Mouse (Mus musculus): ENCODE measurements around the gene Tmem167. TPM values are rescaled to one million over a fixed set of nuclear protein-coding genes. Genes with fewer than 3 reads are reported as not detected.

Gene Tmem167
- polyA plus RNA-seq, 1 experiment from 2014 or later = 42.7 TPM

- H3K36me3 ChIP-seq (ENCODE audit: control insufficient read depth, insufficient read depth, low read length) = no peaks in the 10 kb centered on the region
- WGBS = 24% methylated on average over 2 of the region's 2 CpGs
- no peak overlapping the region for H3K27ac ChIP-seq (ENCODE audit: low read length)
- no peak overlapping the region for H3K9ac ChIP-seq (ENCODE audit: low read depth, low read length)
- H3K4me3 ChIP-seq (ENCODE audit: low read depth, low read length) = no peak overlapping the region
- H3K27me3 ChIP-seq (ENCODE audit: control insufficient read depth, insufficient read depth, low read depth, low read length) = no peaks in the 10 kb centered on the region
- no peak for ATAC-seq
- no peaks in the 10 kb centered on the region for H3K4me1 ChIP-seq (ENCODE audit: control insufficient read depth, insufficient read depth, low read length)
- H3K4me2 ChIP-seq (ENCODE audit: low read length) = no peak overlapping the region
- H3K9me3 ChIP-seq (replicated peaks; ENCODE audit: control insufficient read depth, low read length, poor library complexity, severe bottlenecking) = no peaks in the 10 kb centered on the region
Measured at GRCm38 (mm10) chr13:90170782-90171179, 81.9 kb downstream of the Tmem167 start.

GRCm38 (mm10) chr13:90171390-90171789, 82.5 kb downstream of the Tmem167 start:
- no peaks in the 10 kb centered on the region for H3K9me3 ChIP-seq (replicated peaks; ENCODE audit: control insufficient read depth, low read length, poor library complexity, severe bottlenecking)
- no peak for ATAC-seq
- no peak overlapping the region for H3K27ac ChIP-seq (ENCODE audit: low read length)

GRCm38 (mm10) chr13:90175662-90176061, 86.7 kb downstream of the Tmem167 start:
- Histone ChIP-seq H3K36me3 (ENCODE audit: control insufficient read depth, insufficient read depth, low read length) (no peaks in the 10 kb centered on the region), H3K4me1 (ENCODE audit: control insufficient read depth, insufficient read depth, low read length) (no peaks in the 10 kb centered on the region), H3K4me2 (ENCODE audit: low read length) (no peak overlapping the region), H3K27ac (ENCODE audit: low read length) (no peak overlapping the region), H3K9ac (ENCODE audit: low read depth, low read length) (no peak overlapping the region), H3K4me3 (ENCODE audit: low read depth, low read length) (no peak overlapping the region), H3K27me3 (ENCODE audit: control insufficient read depth, insufficient read depth, low read depth, low read length) (no peaks in the 10 kb centered on the region), H3K9me3 (replicated peaks; ENCODE audit: control insufficient read depth, low read length, poor library complexity, severe bottlenecking) (no peaks in the 10 kb centered on the region)
- WGBS = 69% methylated on average over 2 of the region's 2 CpGs
- ATAC-seq = no peak

More at GRCm38 (mm10) chr13:90171390-90171789, 82.5 kb downstream of the Tmem167 start:
- H3K36me3 ChIP-seq (ENCODE audit: control insufficient read depth, insufficient read depth, low read length) = no peaks in the 10 kb centered on the region
- H3K9ac ChIP-seq (ENCODE audit: low read depth, low read length) = no peak overlapping the region
- H3K4me3 ChIP-seq (ENCODE audit: low read depth, low read length) = no peak overlapping the region
- H3K4me1 ChIP-seq (ENCODE audit: control insufficient read depth, insufficient read depth, low read length) = no peaks in the 10 kb centered on the region
- no peak overlapping the region for H3K4me2 ChIP-seq (ENCODE audit: low read length)
- no peaks in the 10 kb centered on the region for H3K27me3 ChIP-seq (ENCODE audit: control insufficient read depth, insufficient read depth, low read depth, low read length)

GRCm38 (mm10) chr13:90182262-90182661, 93.3 kb downstream of the Tmem167 start:
- Histone ChIP-seq H3K4me1 (ENCODE audit: control insufficient read depth, insufficient read depth, low read length) (no peaks in the 10 kb centered on the region), H3K4me2 (ENCODE audit: low read length) (no peak overlapping the region), H3K36me3 (ENCODE audit: control insufficient read depth, insufficient read depth, low read length) (no peaks in the 10 kb centered on the region), H3K27ac (ENCODE audit: low read length) (no peak overlapping the region), H3K27me3 (ENCODE audit: control insufficient read depth, insufficient read depth, low read depth, low read length) (no peaks in the 10 kb centered on the region), H3K9me3 (replicated peaks; ENCODE audit: control insufficient read depth, low read length, poor library complexity, severe bottlenecking) (no peaks in the 10 kb centered on the region), H3K9ac (ENCODE audit: low read depth, low read length) (no peak overlapping the region), H3K4me3 (ENCODE audit: low read depth, low read length) (no peak overlapping the region)
- ATAC-seq = no peak

- no peaks in the 10 kb centered on the region for H3K9me3 ChIP-seq (replicated peaks; ENCODE audit: control insufficient read depth, low read length, poor library complexity, severe bottlenecking)
- no peaks in the 10 kb centered on the region for H3K27me3 ChIP-seq (ENCODE audit: control insufficient read depth, insufficient read depth, low read depth, low read length)
- no peaks in the 10 kb centered on the region for H3K36me3 ChIP-seq (ENCODE audit: control insufficient read depth, insufficient read depth, low read length)
- ATAC-seq = no peak
- no peaks in the 10 kb centered on the region; the same call in 1 of the 2 replicates for H3K4me1 ChIP-seq (ENCODE audit: control insufficient read depth, insufficient read depth, low read length)
- H3K4me2 ChIP-seq (ENCODE audit: low read length) = no peak overlapping the region
- H3K27ac ChIP-seq (ENCODE audit: low read length) = no peak overlapping the region
- no peak overlapping the region for H3K9ac ChIP-seq (ENCODE audit: low read depth, low read length)
- WGBS = 93% methylated on average over 7 of the region's 7 CpGs
- H3K4me3 ChIP-seq (ENCODE audit: low read depth, low read length) = no peak overlapping the region
Measured at GRCm38 (mm10) chr13:90183536-90183935, 94.6 kb downstream of the Tmem167 start.

- no peak overlapping the region for H3K27ac ChIP-seq (ENCODE audit: low read length)
- ATAC-seq = no peak
- H3K4me3 ChIP-seq (ENCODE audit: low read depth, low read length) = no peak overlapping the region
- H3K4me1 ChIP-seq (ENCODE audit: control insufficient read depth, insufficient read depth, low read length) = no peaks in the 10 kb centered on the region; the same call in 1 of the 2 replicates
- no peaks in the 10 kb centered on the region for H3K9me3 ChIP-seq (replicated peaks; ENCODE audit: control insufficient read depth, low read length, poor library complexity, severe bottlenecking)
- H3K27me3 ChIP-seq (ENCODE audit: control insufficient read depth, insufficient read depth, low read depth, low read length) = no peaks in the 10 kb centered on the region
- no peak overlapping the region for H3K9ac ChIP-seq (ENCODE audit: low read depth, low read length)
- no peak overlapping the region for H3K4me2 ChIP-seq (ENCODE audit: low read length)
- WGBS = 42% methylated on average over 2 of the region's 2 CpGs
- no peaks in the 10 kb centered on the region for H3K36me3 ChIP-seq (ENCODE audit: control insufficient read depth, insufficient read depth, low read length)
Measured at GRCm38 (mm10) chr13:90186694-90187093, 97.8 kb downstream of the Tmem167 start.

- Histone ChIP-seq H3K27ac (ENCODE audit: low read length) (no peak overlapping the region), H3K9ac (ENCODE audit: low read depth, low read length) (no peak overlapping the region), H3K4me2 (ENCODE audit: low read length) (no peak overlapping the region), H3K4me1 (ENCODE audit: control insufficient read depth, insufficient read depth, low read length) (no peaks in the 10 kb centered on the region; the same call in 1 of the 2 replicates), H3K9me3 (replicated peaks; ENCODE audit: control insufficient read depth, low read length, poor library complexity, severe bottlenecking) (no peaks in the 10 kb centered on the region), H3K36me3 (ENCODE audit: control insufficient read depth, insufficient read depth, low read length) (no peaks in the 10 kb centered on the region), H3K4me3 (ENCODE audit: low read depth, low read length) (no peak overlapping the region), H3K27me3 (ENCODE audit: control insufficient read depth, insufficient read depth, low read depth, low read length) (no peaks in the 10 kb centered on the region)
- WGBS = 21% methylated on average over 1 of the region's 1 CpGs
- ATAC-seq = no peak
Measured at GRCm38 (mm10) chr13:90188021-90188420, 99.1 kb downstream of the Tmem167 start.

- H3K4me3 ChIP-seq (ENCODE audit: low read depth, low read length) = no peak overlapping the region
- H3K4me1 ChIP-seq (ENCODE audit: control insufficient read depth, insufficient read depth, low read length) = no peaks in the 10 kb centered on the region; the same call in 1 of the 2 replicates
- ATAC-seq = no peak
- H3K27ac ChIP-seq (ENCODE audit: low read length) = no peak overlapping the region
- 0 out of 2 replicates have a peak, but pooled peaks cover 2% of the 10 kb centered on the region for H3K9me3 ChIP-seq (replicated peaks; ENCODE audit: control insufficient read depth, low read length, poor library complexity, severe bottlenecking)
- 74% methylated on average over 6 of the region's 6 CpGs for WGBS
- no peak overlapping the region for H3K9ac ChIP-seq (ENCODE audit: low read depth, low read length)
- H3K36me3 ChIP-seq (ENCODE audit: control insufficient read depth, insufficient read depth, low read length) = no peaks in the 10 kb centered on the region
- no peaks in the 10 kb centered on the region for H3K27me3 ChIP-seq (ENCODE audit: control insufficient read depth, insufficient read depth, low read depth, low read length)
- no peak overlapping the region for H3K4me2 ChIP-seq (ENCODE audit: low read length)
Measured at GRCm38 (mm10) chr13:90191794-90192193, 102.9 kb downstream of the Tmem167 start.
